Mouse (Mus musculus): ENCODE measurements around the gene Irf7.

- no peak for TF ChIP-seq CTCF (IDR thresholded peaks at IDR 0.05; ENCODE audit: extremely low read depth, insufficient read depth, insufficient read length, insufficient replicate concordance)
- no peak for TF ChIP-seq POLR2A (IDR thresholded peaks at IDR 0.05; ENCODE audit: low read depth, low read length)
Observed at GRCm38 (mm10) chr7:141214310-141214709, 52.0 kb downstream of the Irf7 start.

Measured in spleen, adult 2 months (tissue).